Mouse (Mus musculus) E14TG2a.4 (cell line): Measurements from ENCODE around the gene Slc24a4.

Source experiments
- CTCF ChIP-seq: conservative IDR thresholded peaks from 2 replicates; pipeline ENCODE4 v1.5.1; 2014; ENCODE audit warnings: low read length
- NANOG ChIP-seq: IDR thresholded peaks from 2 replicates; pipeline ENCODE4 v1.6.1; 2014; ENCODE audit warnings: borderline replicate concordance, low read length, mixed read lengths
- POU5F1 ChIP-seq: IDR thresholded peaks from 2 replicates; pipeline ENCODE4 v1.6.1; 2014; ENCODE audit warnings: low read length, borderline replicate concordance

- no peak for TF ChIP-seq CTCF
- no peak for TF ChIP-seq POU5F1
- no peak for TF ChIP-seq NANOG
Observed at GRCm38 (mm10) chr12:102282763-102283482, 154.4 kb downstream of the Slc24a4 start, which contains the start of gene Rin3.
